Mouse (Mus musculus) bone marrow macrophage, adult 2 months (primary cell): ENCODE measurements around the gene Zfyve9.

Source experiments
- CTCF ChIP-seq: IDR thresholded peaks from 2 replicates; pipeline ENCODE4 v1.5.1; 2012; ENCODE audit warnings: low read depth, mild to moderate bottlenecking, low read length, moderate library complexity
- POLR2A ChIP-seq: IDR thresholded peaks from 2 replicates; pipeline ENCODE4 v1.6.1; 2012; ENCODE audit warnings: mild to moderate bottlenecking, low read depth, low read length, borderline replicate concordance

DNA sequence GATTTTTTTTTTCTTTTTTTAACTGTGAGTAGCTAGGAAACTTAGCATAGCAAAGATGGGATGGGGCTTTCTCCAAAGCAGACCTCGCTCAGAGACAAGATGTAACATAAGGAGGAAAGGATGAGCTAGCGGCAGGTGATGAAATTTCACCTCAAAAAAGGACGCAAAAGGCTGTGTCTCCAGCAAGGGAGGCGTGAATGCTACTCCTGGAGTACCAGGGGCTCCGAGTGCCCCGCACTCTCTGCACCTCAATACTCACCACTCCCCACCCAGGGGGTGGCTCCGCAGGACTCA, 888 bp downstream of the Zfyve9 start:
- TF ChIP-seq CTCF, result no peak
- no peak for TF ChIP-seq POLR2A
